Mouse (Mus musculus) myocyte (in vitro differentiated cells): Measurements from ENCODE around the gene Acoxl. TPM values are rescaled to one million over a fixed set of nuclear protein-coding genes. Genes with fewer than 3 reads are reported as not detected.

Source experiments
- H3K27me3 ChIP-seq: one replicate; pipeline ENCODE4 v1.6.1; 2011; ENCODE audit not compliant: control insufficient read depth, insufficient read depth, insufficient read length
- H3K36me3 ChIP-seq: one replicate; pipeline ENCODE4 v1.6.1; 2011; ENCODE audit not compliant: control insufficient read depth, insufficient read depth
- H3K4me2 ChIP-seq: one replicate; pipeline ENCODE4 v1.6.1; 2011; ENCODE audit warnings: low read depth, control low read depth
- H3K4me3 ChIP-seq: one replicate; pipeline ENCODE4 v1.5.1; 2011; ENCODE audit warnings: mild to moderate bottlenecking, control low read depth, moderate library complexity
- H3K79me2 ChIP-seq: one replicate; pipeline ENCODE4 v1.6.1; 2011; ENCODE audit not compliant: control insufficient read depth, insufficient read depth
- H3ac ChIP-seq: one replicate; pipeline ENCODE4 v1.6.1; 2011; ENCODE audit not compliant: control insufficient read depth, insufficient read length
- CEBPB ChIP-seq: IDR thresholded peaks from 2 replicates; pipeline ENCODE4 v1.6.1; 2011; ENCODE audit warnings: mild to moderate bottlenecking, moderate library complexity; ENCODE audit not compliant: poor library complexity, insufficient read depth, severe bottlenecking
- E2F4 ChIP-seq: IDR thresholded peaks from one replicate; pipeline ENCODE4 v1.6.1; 2011; ENCODE audit warnings: mild to moderate bottlenecking, control low read depth, moderate library complexity; ENCODE audit not compliant: insufficient read depth
- MAX ChIP-seq: IDR thresholded peaks from one replicate; pipeline ENCODE4 v1.6.1; 2011; ENCODE audit warnings: low read depth, mild to moderate bottlenecking, control low read depth
- MYOD1 ChIP-seq, 3 experiments: IDR thresholded peaks; one replicate each; pipeline ENCODE4 v1.6.1; 2011; ENCODE audit warnings: control low read depth in 2 of 3, low read depth in 2 of 3, mild to moderate bottlenecking in 2 of 3, moderate library complexity in 1 of 3; ENCODE audit not compliant: insufficient read length in 2 of 3, control insufficient read depth in 1 of 3
- MYOG ChIP-seq, 3 experiments: IDR thresholded peaks; one replicate each; pipeline ENCODE4 v1.6.1; 2011; ENCODE audit warnings: control low read depth in 2 of 3, low read depth in 2 of 3, mild to moderate bottlenecking in 2 of 3; ENCODE audit not compliant: insufficient read length in 2 of 3, control insufficient read depth in 1 of 3, insufficient read depth in 1 of 3
- POLR2A ChIP-seq: IDR thresholded peaks from one replicate; pipeline ENCODE4 v1.6.1; 2011; ENCODE audit warnings: low read depth, mild to moderate bottlenecking, control low read depth, moderate library complexity; ENCODE audit not compliant: insufficient read length
- POLR2AphosphoS2 ChIP-seq: IDR thresholded peaks from one replicate; pipeline ENCODE4 v1.6.1; 2011; ENCODE audit warnings: low read depth, control low read depth; ENCODE audit not compliant: insufficient read length
- REST ChIP-seq: IDR thresholded peaks from one replicate; pipeline ENCODE4 v1.6.1; 2011; ENCODE audit warnings: mild to moderate bottlenecking, control low read depth, moderate library complexity; ENCODE audit not compliant: insufficient read depth, insufficient read length
- SRF ChIP-seq: IDR thresholded peaks from one replicate; pipeline ENCODE4 v1.6.1; 2011; ENCODE audit warnings: low read depth; ENCODE audit not compliant: control insufficient read depth, insufficient read length
- TCF12 ChIP-seq: IDR thresholded peaks from one replicate; pipeline ENCODE4 v1.6.1; 2011; ENCODE audit warnings: mild to moderate bottlenecking, control low read depth; ENCODE audit not compliant: poor library complexity, insufficient read depth, severe bottlenecking
- TCF3 ChIP-seq: IDR thresholded peaks from one replicate; pipeline ENCODE4 v1.6.1; 2011; ENCODE audit warnings: low read depth, control low read depth; ENCODE audit not compliant: insufficient read length
- USF1 ChIP-seq: IDR thresholded peaks from one replicate; pipeline ENCODE4 v1.6.1; 2011; ENCODE audit warnings: low read depth, mild to moderate bottlenecking, control low read depth, moderate library complexity
- polyA plus RNA-seq: library from polyadenylated mRNA; unstranded; fragments of >200 nt; fragmentation: generic; extraction: Trizol; gene quantifications from one replicate; pipeline ENCODE4 v1.2.1, GENCODE M21; 2012; ENCODE audit warnings: missing spikeins

Acoxl gene
- polyA plus RNA-seq, 1 experiment, result 0.01 TPM

DNA sequence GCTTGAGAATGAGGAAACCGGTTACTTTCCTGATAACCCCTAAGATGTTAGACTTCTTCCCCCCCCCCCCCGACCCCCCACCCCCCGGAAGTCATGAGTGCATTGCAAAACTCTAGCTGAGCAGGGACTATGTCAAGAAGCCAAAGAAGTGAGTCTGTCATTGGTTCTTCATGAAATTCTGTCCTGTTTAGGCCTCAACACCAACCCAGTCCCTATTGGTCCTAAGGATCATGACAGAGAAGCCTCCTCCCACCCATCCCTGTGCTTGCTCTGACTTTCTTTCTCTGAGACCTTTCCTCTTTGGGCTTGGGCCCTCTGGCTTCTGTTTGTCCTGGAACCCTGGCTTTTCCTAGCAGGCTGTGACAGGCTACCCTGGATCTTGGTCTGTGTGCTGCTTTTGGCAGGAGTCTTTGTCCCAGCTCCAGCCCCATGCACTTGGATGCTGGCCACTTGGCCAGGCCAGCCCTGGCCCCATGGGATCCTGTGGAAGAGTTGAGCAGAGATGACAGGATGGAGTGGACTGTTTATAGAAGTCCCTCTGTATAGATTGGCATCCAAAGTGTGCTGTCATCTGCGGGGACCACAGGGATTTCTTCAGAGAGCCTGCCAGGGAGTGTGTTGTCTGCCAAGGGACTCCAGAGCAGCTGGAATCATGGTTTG, 15.8 kb downstream of the Acoxl start:
- no peaks in the 10 kb centered on the region for H3K79me2 ChIP-seq
- H3ac ChIP-seq, result no peak overlapping the region
- H3K4me2 ChIP-seq, result peak overlapping the region; percentile 30
- H3K36me3 ChIP-seq, result no peaks in the 10 kb centered on the region
- H3K4me3 ChIP-seq, result no peak overlapping the region
- no peaks in the 10 kb centered on the region for H3K27me3 ChIP-seq
- TF ChIP-seq MYOG (IDR thresholded peaks at IDR 0.05; ENCODE audit: control insufficient read depth in 1 of 3, insufficient read depth in 1 of 3, insufficient read length in 2 of 3, low read depth in 2 of 3), result peak in 1 of 3 experiments; percentile 20
- 0 out of 2 replicates have a peak, but pooled peaks have one; percentile 9 for TF ChIP-seq CEBPB
- TF ChIP-seq USF1, result no peak

GRCm38 (mm10) chr2:127864381-127864780, 25.7 kb downstream of the Acoxl start:
- Histone ChIP-seq H3ac (no peak overlapping the region), H3K4me3 (no peak overlapping the region), H3K79me2 (no peaks in the 10 kb centered on the region), H3K4me2 (no peak overlapping the region), H3K36me3 (no peaks in the 10 kb centered on the region), H3K27me3 (peaks cover 8% of the 10 kb centered on the region)
- TF ChIP-seq REST (no peak), SRF (no peak), USF1 (no peak)

- TF ChIP-seq SRF (no peak), MAX (no peak), MYOD1 (IDR thresholded peaks at IDR 0.05; ENCODE audit: control insufficient read depth in 1 of 3, insufficient read length in 2 of 3, low read depth in 2 of 3) (no peak), TCF3 (no peak), MYOG (IDR thresholded peaks at IDR 0.05; ENCODE audit: control insufficient read depth in 1 of 3, insufficient read depth in 1 of 3, insufficient read length in 2 of 3, low read depth in 2 of 3) (no peak), CEBPB (no peak), REST (no peak), POLR2AphosphoS2 (no peak), TCF12 (no peak), USF1 (no peak), E2F4 (no peak), POLR2A (no peak)
- H3K27me3 ChIP-seq, result peaks cover 20% of the 10 kb centered on the region
These were observed 42.4 kb downstream of the Acoxl start for GRCm38 (mm10) chr2:127881063-127881462.

GRCm38 (mm10) chr2:127889432-127889831, 50.8 kb downstream of the Acoxl start:
- TF ChIP-seq CEBPB (no peak), TCF3 (no peak), TCF12 (no peak), POLR2AphosphoS2 (no peak), MYOD1 (IDR thresholded peaks at IDR 0.05; ENCODE audit: control insufficient read depth in 1 of 3, insufficient read length in 2 of 3, low read depth in 2 of 3) (no peak), POLR2A (no peak), REST (no peak), MAX (no peak)

More at GRCm38 (mm10) chr2:127881063-127881462, 42.4 kb downstream of the Acoxl start:
- no peak overlapping the region for H3K4me2 ChIP-seq
- H3K36me3 ChIP-seq, result no peaks in the 10 kb centered on the region
- H3K4me3 ChIP-seq, result no peak overlapping the region
- no peak overlapping the region for H3ac ChIP-seq
- H3K79me2 ChIP-seq, result no peaks in the 10 kb centered on the region

GRCm38 (mm10) chr2:127889979-127890378, 51.3 kb downstream of the Acoxl start:
- Histone ChIP-seq H3K4me2 (no peak overlapping the region), H3K4me3 (no peak overlapping the region), H3K79me2 (no peaks in the 10 kb centered on the region), H3K36me3 (no peaks in the 10 kb centered on the region), H3ac (no peak overlapping the region), H3K27me3 (peaks cover 29% of the 10 kb centered on the region)
- no peak for TF ChIP-seq TCF3

More at GRCm38 (mm10) chr2:127889432-127889831, 50.8 kb downstream of the Acoxl start:
- Histone ChIP-seq H3ac (no peak overlapping the region), H3K36me3 (no peaks in the 10 kb centered on the region), H3K27me3 (peaks cover 33% of the 10 kb centered on the region), H3K79me2 (no peaks in the 10 kb centered on the region), H3K4me3 (no peak overlapping the region), H3K4me2 (no peak overlapping the region)
